Mouse (Mus musculus) kidney, embryonic 16.5 days (tissue): ENCODE measurements around the gene Fam168a. TPM values are rescaled to one million over a fixed set of nuclear protein-coding genes. Genes with fewer than 3 reads are reported as not detected.
"Not testable (repeated sequence)": the region's sequence is repeated elsewhere in the genome, so short reads cannot be mapped to it uniquely, and the experiment has no call there.

Experiments used
- ATAC-seq: fragments of 200-750 bp; cut with Nextera tagmentation; 2 replicates; pipeline ENCODE4 v1.8.0; 2017; ENCODE audit warnings: moderate TSS enrichment; ENCODE audit not compliant: low FRiP score, low TSS enrichment
- H3K27ac ChIP-seq: fragments of 300-500 bp; sonication (generic); 2 replicates; pipeline ENCODE4 v1.5.1; 2014; ENCODE audit warnings: low read length
- H3K27me3 ChIP-seq: fragments of 300-500 bp; sonication (generic); 2 replicates; pipeline ENCODE4 v1.6.1; 2014; ENCODE audit warnings: low read length, control low read depth, mixed read lengths; ENCODE audit not compliant: insufficient read depth
- H3K36me3 ChIP-seq: fragments of 300-500 bp; sonication (generic); 2 replicates; pipeline ENCODE4 v1.6.1; 2014; ENCODE audit warnings: low read length, control low read depth, mixed read lengths; ENCODE audit not compliant: insufficient read depth
- H3K4me1 ChIP-seq: fragments of 300-500 bp; sonication (generic); 2 replicates; pipeline ENCODE4 v1.6.1; 2014; ENCODE audit warnings: low read length, control low read depth, mixed read lengths; ENCODE audit not compliant: insufficient read depth
- H3K4me2 ChIP-seq: fragments of 300-500 bp; sonication (generic); replicated peaks from 2 replicates; pipeline ENCODE4 v1.6.1; 2014; ENCODE audit warnings: low read depth, low read length
- H3K4me3 ChIP-seq: fragments of 300-500 bp; sonication (generic); 2 replicates; pipeline ENCODE4 v1.5.1; 2014; ENCODE audit warnings: mild to moderate bottlenecking, low read length
- H3K9ac ChIP-seq: fragments of 300-500 bp; sonication (generic); replicated peaks from 2 replicates; pipeline ENCODE4 v1.6.1; 2014; ENCODE audit warnings: low read length
- H3K9me3 ChIP-seq: fragments of 300-500 bp; sonication (generic); 2 replicates; pipeline ENCODE4 v1.6.1; 2016; ENCODE audit warnings: low read length, control low read depth
- WGBS: fragments of 180-500 bp; shearing (Covaris S2); extraction: QIAGEN DNeasy Blood & Tissue Kit; methylation state at CpG from one replicate; pipeline ENCODE4 v1.1.7; 2014; 5-methylcytosine and 5-hydroxymethylcytosine counted together
- polyA plus RNA-seq: library from polyadenylated mRNA; unstranded; fragments of >200 nt; fragmentation: Nextera tagmentation; extraction: Ambion mirVana; gene quantifications from 2 replicates; pipeline ENCODE4 v1.2.1, GENCODE M21; 2015

Fam168a gene
- polyA plus RNA-seq, 1 experiment from 2014 or later: 35.2 TPM

GRCm38 (mm10) chr7:100845026-100845400, 138.6 kb downstream of the Fam168a start:
- H3K4me3 ChIP-seq: no peak overlapping the region
- no peak for ATAC-seq
- H3K27me3 ChIP-seq: no peaks in the 10 kb centered on the region
- no peaks in the 10 kb centered on the region for H3K9me3 ChIP-seq
- peaks cover 6% of the 10 kb centered on the region for H3K4me1 ChIP-seq
- peak overlapping the region; percentile 59 for H3K27ac ChIP-seq
- no peak overlapping the region for H3K4me2 ChIP-seq
- H3K36me3 ChIP-seq: no peaks in the 10 kb centered on the region
- H3K9ac ChIP-seq: no peak overlapping the region

DNA sequence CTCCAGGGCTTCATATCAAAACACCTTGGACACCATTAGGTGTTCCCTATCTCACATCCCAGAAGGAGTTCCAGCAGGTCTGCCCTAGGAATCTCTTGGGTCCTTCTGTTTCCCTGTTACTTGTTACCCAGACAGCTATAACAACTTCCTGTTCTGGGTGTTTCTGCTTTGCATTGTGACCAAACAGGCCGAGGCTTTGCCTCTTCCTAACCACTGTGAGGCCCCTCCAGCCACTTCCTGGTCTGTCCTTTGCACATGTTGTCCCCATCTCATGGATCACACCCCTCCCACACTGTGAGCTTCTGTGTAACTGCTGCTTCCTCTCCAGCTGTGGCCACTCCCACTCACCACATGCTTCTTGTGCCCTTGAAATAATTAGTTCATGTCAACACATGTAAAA, 139.0 kb downstream of the Fam168a start:
- Histone ChIP-seq H3K27me3 (no peaks in the 10 kb centered on the region), H3K9ac (no peak overlapping the region), H3K4me2 (no peak overlapping the region), H3K27ac (peak overlapping the region; percentile 59), H3K36me3 (no peaks in the 10 kb centered on the region), H3K4me3 (no peak overlapping the region), H3K4me1 (peaks cover 6% of the 10 kb centered on the region), H3K9me3 (no peaks in the 10 kb centered on the region)
- peak; percentile 57; the same call in 1 of the 2 replicates for ATAC-seq
- 13% methylated on average over 1 of the region's 1 CpGs for WGBS

DNA sequence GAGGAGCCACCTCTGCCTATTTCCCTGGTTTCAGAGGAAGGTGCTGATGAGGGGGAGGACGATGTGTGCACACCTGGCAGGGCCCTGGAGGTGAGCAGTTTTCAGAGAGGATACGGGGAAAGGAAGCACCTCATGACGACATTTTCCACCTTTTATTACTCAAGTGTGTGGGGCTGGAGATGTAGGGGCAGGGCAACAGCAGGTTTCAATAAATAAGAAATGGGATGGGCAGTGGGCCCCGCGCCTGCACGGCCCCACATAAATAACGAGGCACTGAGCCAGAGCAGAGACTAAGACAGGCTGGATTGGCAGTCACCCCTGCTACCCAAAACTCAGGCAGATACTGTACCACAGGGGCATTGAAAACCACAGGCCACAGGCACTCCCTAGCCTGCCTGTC, 139.6 kb downstream of the Fam168a start:
- H3K36me3 ChIP-seq, H3K27me3 ChIP-seq, H3K4me3 ChIP-seq, H3K9me3 ChIP-seq, H3K4me1 ChIP-seq, ATAC-seq, H3K9ac ChIP-seq, H3K27ac ChIP-seq, H3K4me2 ChIP-seq: not testable (repeated sequence)
- 50% methylated on average over 7 of the region's 7 CpGs for WGBS

GRCm38 (mm10) chr7:100847131-100847530, 140.7 kb downstream of the Fam168a start:
- WGBS: 89% methylated on average over 6 of the region's 6 CpGs
- Histone ChIP-seq H3K9ac (no peak overlapping the region), H3K27ac (no peak overlapping the region)

GRCm38 (mm10) chr7:100848744-100849143, 142.3 kb downstream of the Fam168a start:
- H3K9me3 ChIP-seq: no peaks in the 10 kb centered on the region
- no peak overlapping the region for H3K4me3 ChIP-seq
- 36% methylated on average over 6 of the region's 6 CpGs for WGBS
- no peak overlapping the region for H3K4me2 ChIP-seq
- no peak overlapping the region for H3K27ac ChIP-seq
- H3K27me3 ChIP-seq: no peaks in the 10 kb centered on the region
- H3K9ac ChIP-seq: no peak overlapping the region
- ATAC-seq: no peak
- H3K4me1 ChIP-seq: peaks cover 29% of the 10 kb centered on the region
- no peaks in the 10 kb centered on the region for H3K36me3 ChIP-seq

More at GRCm38 (mm10) chr7:100847131-100847530, 140.7 kb downstream of the Fam168a start:
- H3K36me3 ChIP-seq: no peaks in the 10 kb centered on the region
- peaks cover 16% of the 10 kb centered on the region for H3K4me1 ChIP-seq
- no peak overlapping the region for H3K4me2 ChIP-seq
- no peak overlapping the region for H3K4me3 ChIP-seq
- no peaks in the 10 kb centered on the region for H3K9me3 ChIP-seq
- ATAC-seq: no peak
- no peaks in the 10 kb centered on the region for H3K27me3 ChIP-seq

GRCm38 (mm10) chr7:100849508-100849907, 143.1 kb downstream of the Fam168a start:
- H3K27ac ChIP-seq: no peak overlapping the region
- 93% methylated on average over 2 of the region's 2 CpGs for WGBS
- H3K4me3 ChIP-seq: no peak overlapping the region
- no peaks in the 10 kb centered on the region for H3K27me3 ChIP-seq
- no peaks in the 10 kb centered on the region for H3K9me3 ChIP-seq
- no peak overlapping the region for H3K4me2 ChIP-seq
- no peaks in the 10 kb centered on the region for H3K36me3 ChIP-seq
- ATAC-seq: no peak
- H3K4me1 ChIP-seq: peaks cover 35% of the 10 kb centered on the region
- H3K9ac ChIP-seq: no peak overlapping the region

GRCm38 (mm10) chr7:100851481-100852356, 145.3 kb downstream of the Fam168a start:
- H3K4me3 ChIP-seq: no peak overlapping the region
- no peak for ATAC-seq
- no peaks in the 10 kb centered on the region for H3K9me3 ChIP-seq
- no peak overlapping the region for H3K4me2 ChIP-seq
- WGBS: 43% methylated on average over 9 of the region's 9 CpGs
- peak overlapping the region; percentile 25; the same call in 1 of the 2 replicates for H3K27ac ChIP-seq
- H3K27me3 ChIP-seq: no peaks in the 10 kb centered on the region
- H3K4me1 ChIP-seq: peaks cover 51% of the 10 kb centered on the region
- no peaks in the 10 kb centered on the region for H3K36me3 ChIP-seq
- H3K9ac ChIP-seq: no peak overlapping the region; the same call in 1 of the 2 replicates

DNA sequence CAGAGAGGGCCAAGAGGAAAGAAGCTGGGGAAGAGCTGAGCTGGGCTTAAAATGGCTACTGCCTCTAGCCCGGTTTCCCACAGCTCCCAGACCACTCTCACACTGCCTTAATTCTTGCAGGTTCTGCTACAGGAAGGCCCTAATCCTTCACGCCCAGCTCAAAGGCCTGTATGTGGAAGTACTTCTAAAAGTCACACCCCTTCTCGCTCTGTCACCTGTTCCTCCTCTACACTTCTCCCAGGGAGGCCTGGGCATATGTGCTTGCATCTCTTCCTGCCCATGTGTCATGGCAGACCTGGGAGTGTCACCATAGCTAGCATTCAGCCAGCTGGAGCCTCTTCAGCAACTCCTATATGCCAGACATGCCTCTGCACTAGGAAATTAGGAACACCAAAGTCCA, 147.0 kb downstream of the Fam168a start:
- no peak overlapping the region; the same call in 1 of the 2 replicates for H3K9ac ChIP-seq
- no peak overlapping the region for H3K4me2 ChIP-seq
- WGBS: 82% methylated on average over 3 of the region's 3 CpGs
- no peak for ATAC-seq
- peaks cover 54% of the 10 kb centered on the region for H3K4me1 ChIP-seq
- no peaks in the 10 kb centered on the region for H3K27me3 ChIP-seq
- no peaks in the 10 kb centered on the region for H3K36me3 ChIP-seq
- no peak overlapping the region for H3K4me3 ChIP-seq
- no peak overlapping the region for H3K27ac ChIP-seq
- H3K9me3 ChIP-seq: no peaks in the 10 kb centered on the region

DNA sequence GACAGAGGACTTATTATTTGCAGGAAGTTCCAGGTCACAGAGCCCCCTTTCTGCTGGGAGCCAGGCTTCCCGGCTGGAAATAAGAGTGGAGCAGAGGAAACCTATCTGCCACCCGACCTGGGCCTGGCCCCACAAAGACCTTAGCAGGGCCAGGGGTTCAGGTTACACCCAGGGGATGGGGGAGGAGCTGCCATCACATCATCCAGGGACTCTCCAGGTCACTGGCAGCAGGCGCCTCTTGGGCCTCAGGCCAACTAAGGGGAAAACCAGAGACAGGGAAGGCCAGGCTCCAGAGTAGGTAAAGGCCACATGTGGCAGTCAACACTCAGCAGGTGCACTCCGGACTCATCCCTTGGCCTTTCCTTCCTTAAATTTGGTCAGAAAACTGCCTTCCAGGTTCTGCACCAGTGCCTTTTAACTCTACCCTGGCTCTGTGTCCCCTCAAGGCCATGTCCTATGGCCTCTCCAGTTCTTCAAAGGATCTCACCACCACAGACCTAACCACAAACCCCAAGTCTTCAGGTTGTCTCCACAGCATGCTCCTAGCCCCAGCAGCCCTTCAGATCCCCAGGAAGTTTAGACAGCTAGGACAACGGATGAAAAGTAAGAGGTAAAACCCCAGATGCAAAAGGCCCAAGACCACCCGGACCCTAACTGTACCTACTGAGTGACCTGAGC, 147.8 kb downstream of the Fam168a start:
- H3K4me2 ChIP-seq: no peak overlapping the region

DNA sequence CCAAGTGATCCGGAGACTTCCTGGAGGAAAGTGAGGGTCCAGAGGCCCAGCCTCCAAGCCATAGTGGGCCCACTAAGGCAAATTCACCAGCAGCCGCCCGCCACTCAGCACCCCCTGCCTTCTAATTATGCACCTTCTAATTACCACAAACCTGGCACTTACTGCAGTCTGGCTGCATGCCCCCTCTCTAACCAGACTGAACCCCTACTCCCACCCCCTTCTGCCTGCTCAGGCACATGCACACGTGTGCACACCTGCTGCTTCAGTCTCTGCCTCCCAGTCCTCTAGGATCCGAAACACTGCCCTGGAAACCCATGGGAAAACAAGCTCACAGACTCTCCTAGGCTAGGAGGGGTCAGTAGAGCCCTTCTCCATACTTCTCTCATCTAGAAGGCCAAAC, 148.4 kb downstream of the Fam168a start:
- no peaks in the 10 kb centered on the region for H3K36me3 ChIP-seq
- H3K4me2 ChIP-seq: no peak overlapping the region
- WGBS: 62% methylated on average over 5 of the region's 5 CpGs
- H3K27ac ChIP-seq: no peak overlapping the region
- no peaks in the 10 kb centered on the region for H3K9me3 ChIP-seq
- peaks cover 54% of the 10 kb centered on the region for H3K4me1 ChIP-seq
- no peak for ATAC-seq
- H3K9ac ChIP-seq: 0 out of 2 replicates have a peak overlapping the region, but pooled peaks have one; percentile 29
- H3K27me3 ChIP-seq: no peaks in the 10 kb centered on the region
- no peak overlapping the region for H3K4me3 ChIP-seq

More for the DNA sequence above, 147.8 kb downstream of the Fam168a start:
- no peaks in the 10 kb centered on the region for H3K36me3 ChIP-seq
- peak overlapping the region; percentile 32 for H3K27ac ChIP-seq
- H3K4me1 ChIP-seq: peaks cover 54% of the 10 kb centered on the region
- peak overlapping the region; percentile 14; the same call in 1 of the 2 replicates for H3K9ac ChIP-seq
- H3K4me3 ChIP-seq: no peak overlapping the region
- 35% methylated on average over 6 of the region's 6 CpGs for WGBS
- ATAC-seq: peak; percentile 59; the same call in 1 of the 2 replicates
- no peaks in the 10 kb centered on the region for H3K9me3 ChIP-seq
- no peaks in the 10 kb centered on the region for H3K27me3 ChIP-seq
